Mouse (Mus musculus): ENCODE results near the gene Gm5169. TPM values are rescaled to one million over a fixed set of nuclear protein-coding genes. Genes with fewer than 3 reads are reported as not detected.
"Not testable (repeated sequence)": the region's sequence is repeated elsewhere in the genome, so short reads cannot be mapped to it uniquely, and the experiment has no call there.

Gm5169 gene
- total RNA-seq (2021): not detected
- long read RNA-seq, experiment 1: 0 reads
- long read RNA-seq, experiment 2: 0 reads

GRCm38 (mm10) chrX:25301355-25301754, at the start of gene Gm5169:
TSS of gene Gm5169 (minus strand) at chrX:25301455.
- H3K4me3 ChIP-seq; DNase-seq (ENCODE audit: low spot score in 2 of 2); H3K27ac ChIP-seq: not testable (repeated sequence)

- DNase-seq (ENCODE audit: low spot score in 2 of 2); H3K4me3 ChIP-seq; H3K27ac ChIP-seq: not testable (repeated sequence)
Observed at GRCm38 (mm10) chrX:25347424-25347823, 46.2 kb upstream of the Gm5169 start.
